Mouse (Mus musculus): ENCODE measurements at regions not wholly inside any gene's neighbourhood (a gene's known extent, or its start where the extent isn't known, plus 50 kb on each side); places are given as distances from the start of the nearest gene placed in this dataset.
A peak's percentile ranks its signal among the peaks of the same experiment; 100 is the strongest.

- DNase-seq = no peak
Observed at GRCm38 (mm10) chr10:67439844-67440243, 95.4 kb upstream of the Egr2 start.

- no peak for DNase-seq
Observed at GRCm38 (mm10) chr10:67441243-67441642, 94.0 kb upstream of the Egr2 start.

GRCm38 (mm10) chr10:67448875-67449274 lies 86.4 kb upstream of the Egr2 start:
- no peak for DNase-seq

- DNase-seq = no peak
Observed at GRCm38 (mm10) chr10:67454149-67454548, 81.1 kb upstream of the Egr2 start.

- DNase-seq = no peak
Observed at GRCm38 (mm10) chr10:67458447-67459272, 76.6 kb upstream of the Egr2 start.

GRCm38 (mm10) chr10:67461321-67461720 lies 74.0 kb upstream of the Egr2 start:
- no peak for DNase-seq

- no peak for DNase-seq
Observed at GRCm38 (mm10) chr10:67461862-67462261, 73.4 kb upstream of the Egr2 start.

- no peak for DNase-seq
Observed at GRCm38 (mm10) chr10:67468724-67469123, 66.6 kb upstream of the Egr2 start.

- no peak for DNase-seq
Observed at GRCm38 (mm10) chr10:67473016-67473415, 62.3 kb upstream of the Egr2 start.

GRCm38 (mm10) chr10:67474336-67474735 lies 60.9 kb upstream of the Egr2 start:
- DNase-seq = no peak

GRCm38 (mm10) chr10:67482268-67482667 lies 53.0 kb upstream of the Egr2 start:
- DNase-seq = peak; percentile 30

GRCm38 (mm10) chr10:67483371-67483770 lies 51.9 kb upstream of the Egr2 start:
- DNase-seq = no peak

- DNase-seq = no peak
Observed at GRCm38 (mm10) chr10:67484091-67484745, 51.1 kb upstream of the Egr2 start.
